Mouse (Mus musculus) heart, postnatal 0 days (tissue): ENCODE data around the gene Aqp6.

Experiments
- CTCF ChIP-seq: IDR thresholded peaks from 2 replicates; pipeline ENCODE4 v1.5.1; 2016; ENCODE audit warnings: antibody characterized with exemption, control low read depth, low read depth
- EP300 ChIP-seq: IDR thresholded peaks from 2 replicates; pipeline ENCODE4 v1.6.1; 2016; ENCODE audit warnings: antibody characterized with exemption, low read depth

DNA sequence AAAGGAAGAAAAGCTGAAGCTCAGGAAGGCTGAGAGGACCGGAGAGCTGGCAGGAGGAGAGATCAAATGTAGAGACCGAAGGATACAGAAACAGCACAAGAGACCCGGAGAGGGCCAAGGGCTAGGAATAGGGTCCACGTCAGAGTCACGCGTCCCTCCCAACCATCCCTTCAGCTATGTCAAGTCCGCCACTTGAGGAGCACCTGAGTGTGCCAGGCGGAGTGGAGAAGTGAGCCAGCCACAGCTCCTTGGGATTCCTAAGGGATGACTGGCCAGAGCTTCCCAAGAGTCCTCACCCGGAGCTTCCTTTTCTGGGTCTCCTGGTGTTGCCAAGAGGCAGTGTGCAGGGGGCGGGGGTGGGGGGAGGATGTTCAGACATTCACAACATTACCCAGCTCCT lies 6.2 kb upstream of the Aqp6 start:
- TF ChIP-seq EP300 (no peak), CTCF (no peak)
